Mouse (Mus musculus): ENCODE measurements around the gene Gucy2g. TPM values are rescaled to one million over a fixed set of nuclear protein-coding genes. Genes with fewer than 3 reads are reported as not detected.

Gene Gucy2g
- polyA plus RNA-seq, 1 experiment from 2014 or later = 0.06 TPM

DNA sequence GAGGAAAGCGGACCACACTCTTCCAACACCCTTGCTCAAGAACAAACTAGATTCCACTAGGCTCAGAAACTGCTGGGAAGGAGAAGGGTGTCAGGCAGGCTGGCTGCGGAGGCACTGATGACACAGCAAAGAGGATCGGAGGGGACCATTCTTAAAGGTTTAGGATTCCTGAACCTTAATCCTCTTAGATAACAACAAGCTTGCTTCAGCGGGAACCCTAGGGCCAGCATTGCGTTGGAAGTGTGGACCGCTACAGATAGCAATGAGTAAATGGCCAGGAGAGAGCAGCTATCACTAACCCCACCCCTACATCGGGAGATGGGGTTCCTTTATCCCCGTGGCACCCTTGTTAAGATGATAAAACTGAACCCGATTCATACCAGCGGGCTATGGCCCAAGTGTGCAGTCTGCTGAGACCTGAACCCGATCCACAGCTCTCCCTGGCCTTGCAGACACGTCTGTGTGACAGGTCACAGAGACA, 22.3 kb downstream of the Gucy2g start:
- Histone ChIP-seq H3K27me3 (no peaks in the 10 kb centered on the region), H3K36me3 (no peaks in the 10 kb centered on the region), H3K4me2 (peak overlapping the region; percentile 61), H3K27ac (no peak overlapping the region), H3K4me3 (peak overlapping the region; percentile 46), H3K9ac (peak overlapping the region; percentile 69), H3K9me3 (no peaks in the 10 kb centered on the region), H3K4me1 (peaks cover 15% of the 10 kb centered on the region)
- ATAC-seq (ENCODE audit: insufficient number of reproducible peaks, insufficient read depth, low FRiP score, low TSS enrichment, low read depth) = no peak
- 14% methylated on average over 12 of the region's 12 CpGs for WGBS

DNA sequence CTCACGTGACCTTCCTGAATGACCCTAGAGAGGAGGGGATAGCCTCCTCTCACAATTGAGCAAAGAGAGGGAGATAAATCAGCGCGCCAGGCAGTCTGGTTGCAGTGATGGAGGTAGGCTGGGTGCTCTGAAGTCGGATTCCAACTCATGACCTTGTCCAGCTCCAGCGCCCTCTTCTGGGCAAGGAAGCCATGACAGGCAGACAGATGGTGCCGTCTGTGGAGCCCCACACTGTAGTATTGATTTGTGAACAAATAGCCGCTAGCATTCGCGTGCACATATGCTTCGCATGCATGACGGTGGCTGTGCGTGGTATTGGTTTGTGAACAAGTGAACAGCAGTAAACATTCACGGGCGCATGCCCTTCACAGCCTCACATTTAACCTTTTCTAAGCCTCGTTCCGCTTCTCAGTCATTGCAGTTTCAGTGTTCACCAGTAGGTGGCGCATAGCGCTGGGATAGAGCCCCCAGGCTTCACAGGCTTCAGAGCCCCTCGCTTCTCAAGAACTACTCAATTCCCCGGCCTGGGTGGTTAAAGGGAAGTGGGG, 22.8 kb downstream of the Gucy2g start:
- peak overlapping the region; percentile 69 for H3K9ac ChIP-seq
- peaks cover 15% of the 10 kb centered on the region for H3K4me1 ChIP-seq
- H3K4me3 ChIP-seq = peak overlapping the region; percentile 46
- peak; percentile 49; the same call in 1 of the 2 replicates for ATAC-seq (ENCODE audit: insufficient number of reproducible peaks, insufficient read depth, low FRiP score, low TSS enrichment, low read depth)
- no peaks in the 10 kb centered on the region for H3K9me3 ChIP-seq
- no peaks in the 10 kb centered on the region for H3K36me3 ChIP-seq
- H3K27me3 ChIP-seq = no peaks in the 10 kb centered on the region
- 4% methylated on average over 20 of the region's 20 CpGs for WGBS
- no peak overlapping the region for H3K27ac ChIP-seq
- H3K4me2 ChIP-seq = peak overlapping the region; percentile 61

DNA sequence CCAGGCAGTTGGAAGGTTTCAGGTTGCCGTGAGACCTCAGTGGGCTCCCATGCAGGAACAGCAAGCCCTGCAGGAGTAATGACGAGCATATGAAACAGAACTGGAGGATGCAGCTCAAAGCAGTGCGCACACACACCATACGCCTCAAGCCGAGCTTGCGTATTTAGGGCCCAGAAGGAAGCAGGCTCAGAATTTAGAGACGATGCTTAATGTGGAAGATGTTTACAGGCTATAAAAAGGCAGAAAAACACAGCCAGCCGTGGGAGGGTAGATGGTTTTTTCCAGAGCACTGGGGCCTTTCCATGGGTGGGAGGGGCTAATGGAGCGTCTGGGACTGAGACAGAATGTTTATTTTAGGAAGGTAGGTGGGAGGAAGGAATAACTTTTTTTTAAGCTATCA, 23.7 kb downstream of the Gucy2g start:
- WGBS = 64% methylated on average over 9 of the region's 9 CpGs
- ATAC-seq (ENCODE audit: insufficient number of reproducible peaks, insufficient read depth, low FRiP score, low TSS enrichment, low read depth) = no peak
- H3K9me3 ChIP-seq = no peaks in the 10 kb centered on the region
- H3K4me3 ChIP-seq = no peak overlapping the region
- H3K9ac ChIP-seq = no peak overlapping the region
- H3K4me1 ChIP-seq = peaks cover 15% of the 10 kb centered on the region
- H3K36me3 ChIP-seq = no peaks in the 10 kb centered on the region
- H3K27ac ChIP-seq = no peak overlapping the region
- no peak overlapping the region for H3K4me2 ChIP-seq
- no peaks in the 10 kb centered on the region for H3K27me3 ChIP-seq

DNA sequence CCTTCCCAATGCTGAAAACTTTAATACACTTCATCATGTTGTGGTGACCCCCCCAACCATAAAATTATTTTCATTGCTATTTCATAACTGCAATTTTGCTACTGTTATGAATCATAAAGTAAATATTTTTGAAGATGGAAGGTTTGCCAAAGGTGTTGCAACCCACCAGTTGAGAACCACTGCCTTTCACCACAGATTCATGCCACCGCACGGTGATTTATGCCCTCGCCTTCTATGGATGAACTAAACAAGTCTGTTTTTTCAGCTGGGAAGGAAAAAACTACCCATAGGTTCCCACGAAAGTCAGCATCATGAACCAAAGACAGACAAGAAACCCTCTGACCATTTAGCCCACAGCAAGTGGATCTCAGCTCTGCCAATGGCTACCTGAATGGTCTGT, 24.2 kb downstream of the Gucy2g start:
- H3K9ac ChIP-seq = no peak overlapping the region
- WGBS = 83% methylated on average over 4 of the region's 4 CpGs
- no peaks in the 10 kb centered on the region for H3K36me3 ChIP-seq
- no peak overlapping the region for H3K4me2 ChIP-seq
- ATAC-seq (ENCODE audit: insufficient number of reproducible peaks, insufficient read depth, low FRiP score, low TSS enrichment, low read depth) = no peak
- no peak overlapping the region for H3K4me3 ChIP-seq
- H3K27ac ChIP-seq = no peak overlapping the region
- H3K27me3 ChIP-seq = no peaks in the 10 kb centered on the region
- peaks cover 15% of the 10 kb centered on the region for H3K4me1 ChIP-seq
- H3K9me3 ChIP-seq = no peaks in the 10 kb centered on the region

DNA sequence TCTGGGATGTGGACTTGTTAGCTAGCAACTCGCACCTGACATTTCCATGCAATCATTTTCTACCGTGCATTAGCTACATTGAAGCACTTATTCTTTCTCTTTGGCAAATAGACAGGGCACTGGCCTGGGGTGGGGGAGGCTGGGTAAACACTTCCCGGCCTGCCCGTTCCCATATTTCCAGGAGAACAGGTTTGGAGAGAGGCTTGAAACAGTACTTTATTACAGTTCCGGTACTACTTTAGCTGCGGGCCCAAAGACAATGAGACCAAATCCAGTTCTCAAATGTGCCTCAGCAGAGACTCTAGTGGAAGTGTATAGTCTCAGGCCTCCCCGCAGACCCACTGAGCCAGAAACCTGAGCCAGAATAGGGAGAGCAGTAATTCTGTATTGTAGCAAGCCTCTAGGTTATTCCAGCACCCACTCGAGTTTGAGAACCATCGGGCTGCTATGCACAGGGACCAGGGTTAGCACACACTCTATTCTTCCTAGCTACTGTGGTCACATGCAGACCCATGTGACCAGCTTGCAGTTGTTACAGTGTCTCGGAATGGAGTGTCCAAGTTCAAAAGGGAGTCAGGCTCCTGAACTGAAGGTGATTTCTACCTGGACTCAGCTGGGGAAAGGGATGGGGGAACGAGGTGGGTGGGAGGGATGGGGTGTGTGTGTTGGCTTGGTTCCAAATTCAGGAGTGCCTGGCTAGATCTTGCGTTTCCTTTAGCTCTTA, 27.3 kb downstream of the Gucy2g start:
- H3K27me3 ChIP-seq = no peaks in the 10 kb centered on the region
- peak overlapping the region; percentile 28 for H3K27ac ChIP-seq
- peaks cover 11% of the 10 kb centered on the region for H3K4me1 ChIP-seq
- H3K36me3 ChIP-seq = no peaks in the 10 kb centered on the region
- H3K9ac ChIP-seq = no peak overlapping the region
- H3K4me2 ChIP-seq = no peak overlapping the region
- WGBS = 75% methylated on average over 12 of the region's 12 CpGs
- no peak overlapping the region for H3K4me3 ChIP-seq
- H3K9me3 ChIP-seq = no peaks in the 10 kb centered on the region
- ATAC-seq (ENCODE audit: insufficient number of reproducible peaks, insufficient read depth, low FRiP score, low TSS enrichment, low read depth) = no peak

DNA sequence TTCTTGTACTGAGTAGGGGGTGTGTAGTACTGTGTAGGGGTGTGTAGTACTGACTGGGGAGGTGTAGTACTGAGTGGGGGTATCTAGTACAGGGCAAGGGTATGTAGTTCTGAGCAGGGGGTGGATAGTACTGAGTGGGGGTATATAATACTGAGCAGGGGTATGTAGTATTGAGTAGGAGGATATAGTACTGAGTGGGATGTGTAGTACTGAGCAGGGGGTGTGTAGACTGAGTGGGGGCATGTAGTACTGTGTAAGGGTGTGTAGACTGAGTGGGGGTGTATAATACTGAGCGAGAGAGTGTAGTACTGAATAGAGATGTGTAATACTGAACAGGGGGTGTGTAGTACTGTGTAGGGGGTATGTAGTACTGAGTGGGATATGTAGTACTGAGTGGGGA, 29.3 kb downstream of the Gucy2g start:
- no peak overlapping the region for H3K4me2 ChIP-seq
- peak; percentile 71; the same call in 1 of the 2 replicates for ATAC-seq (ENCODE audit: insufficient number of reproducible peaks, insufficient read depth, low FRiP score, low TSS enrichment, low read depth)
- 89% methylated on average over 1 of the region's 1 CpGs for WGBS
- H3K36me3 ChIP-seq = no peaks in the 10 kb centered on the region
- H3K4me1 ChIP-seq = no peaks in the 10 kb centered on the region
- no peak overlapping the region for H3K4me3 ChIP-seq
- no peaks in the 10 kb centered on the region for H3K9me3 ChIP-seq
- no peak overlapping the region for H3K9ac ChIP-seq
- H3K27ac ChIP-seq = no peak overlapping the region
- peaks cover 6% of the 10 kb centered on the region for H3K27me3 ChIP-seq

DNA sequence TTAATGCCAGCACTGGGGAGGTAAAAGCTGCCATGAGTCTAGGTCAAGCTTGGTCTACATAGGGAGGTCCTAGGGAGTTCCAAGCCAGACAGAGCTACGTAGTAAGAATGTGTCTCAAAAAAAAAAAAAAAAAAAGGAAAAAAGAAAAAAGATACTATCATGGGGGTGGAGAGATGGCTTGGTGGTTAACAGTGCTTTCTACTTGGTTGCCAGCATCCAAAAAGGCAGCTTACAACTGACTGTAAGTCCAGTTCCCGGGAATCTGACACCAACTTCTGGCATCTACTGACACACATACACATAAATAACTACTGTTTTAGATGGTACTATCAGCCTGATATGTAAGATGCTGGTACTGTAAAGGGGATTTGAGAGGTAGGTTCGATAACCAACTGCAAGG, 32.0 kb downstream of the Gucy2g start:
- no peak for ATAC-seq (ENCODE audit: insufficient number of reproducible peaks, insufficient read depth, low FRiP score, low TSS enrichment, low read depth)
- WGBS = 83% methylated on average over 3 of the region's 3 CpGs

DNA sequence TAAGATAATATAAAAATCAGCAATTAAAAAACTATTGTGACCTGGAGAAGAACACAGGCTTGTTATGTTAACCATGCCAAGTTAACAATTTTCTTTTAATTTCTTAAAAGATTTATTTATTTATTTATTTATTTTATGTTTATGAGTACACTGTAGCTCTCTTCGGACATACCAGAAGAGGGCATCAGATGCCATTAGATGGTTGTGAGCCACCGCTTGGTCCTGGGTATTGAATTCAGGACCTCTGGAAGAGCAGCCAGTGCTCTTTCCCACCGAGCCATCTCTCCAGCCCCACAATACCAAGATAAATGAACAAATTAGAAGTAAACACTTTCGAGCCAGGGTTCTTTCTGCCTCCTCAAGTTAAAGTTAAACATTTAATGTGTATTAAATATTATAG, 32.4 kb downstream of the Gucy2g start:
- Histone ChIP-seq H3K9ac (no peak overlapping the region), H3K4me1 (no peaks in the 10 kb centered on the region), H3K4me3 (no peak overlapping the region), H3K36me3 (no peaks in the 10 kb centered on the region), H3K27ac (no peak overlapping the region), H3K27me3 (peaks cover 6% of the 10 kb centered on the region), H3K9me3 (no peaks in the 10 kb centered on the region), H3K4me2 (no peak overlapping the region)
- 79% methylated on average over 4 of the region's 4 CpGs for WGBS
- ATAC-seq (ENCODE audit: insufficient number of reproducible peaks, insufficient read depth, low FRiP score, low TSS enrichment, low read depth) = no peak

More for the DNA sequence above, 32.0 kb downstream of the Gucy2g start:
- Histone ChIP-seq H3K9ac (no peak overlapping the region), H3K4me3 (no peak overlapping the region), H3K27ac (no peak overlapping the region), H3K36me3 (no peaks in the 10 kb centered on the region), H3K9me3 (no peaks in the 10 kb centered on the region), H3K4me2 (no peak overlapping the region), H3K4me1 (no peaks in the 10 kb centered on the region), H3K27me3 (peaks cover 6% of the 10 kb centered on the region)

DNA sequence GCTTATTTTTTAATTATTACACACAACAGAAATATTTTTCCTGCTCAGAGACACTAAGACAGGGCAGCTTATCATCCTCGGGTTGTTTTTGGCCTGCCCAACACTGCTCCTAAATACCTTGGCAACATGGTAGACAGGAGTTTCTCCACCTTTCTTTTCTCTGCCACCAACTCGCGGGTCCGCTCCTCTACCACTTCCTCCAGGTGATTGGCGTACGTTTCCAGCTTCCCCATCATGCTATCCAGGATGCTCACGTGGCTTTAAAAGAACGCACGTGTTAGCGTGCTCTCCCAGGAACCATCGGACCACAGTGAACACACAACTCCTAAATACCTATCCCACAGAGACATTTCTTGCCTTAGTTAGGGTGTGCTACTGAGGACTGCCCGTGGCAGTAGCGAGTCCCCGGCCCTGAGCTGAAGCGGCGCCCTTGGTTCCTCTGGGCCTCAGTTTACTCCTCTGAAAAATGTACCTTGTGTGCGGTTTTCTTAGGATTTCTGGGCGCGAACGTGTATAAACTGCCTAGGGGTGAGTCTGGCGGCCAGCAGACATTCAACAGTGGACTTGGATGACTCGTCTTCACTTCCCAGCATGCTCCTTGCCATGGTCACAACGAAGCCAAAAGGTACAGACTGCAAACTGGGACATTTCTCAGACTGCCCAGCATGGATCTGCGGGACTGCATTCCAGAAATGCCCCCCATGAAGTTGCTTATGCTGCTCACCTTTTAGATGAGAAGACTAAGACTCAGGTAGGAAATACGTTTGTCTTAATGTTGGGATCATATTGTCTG, 33.1 kb downstream of the Gucy2g start:
- H3K27ac ChIP-seq = no peak overlapping the region
- no peaks in the 10 kb centered on the region for H3K36me3 ChIP-seq
- no peak for ATAC-seq (ENCODE audit: insufficient number of reproducible peaks, insufficient read depth, low FRiP score, low TSS enrichment, low read depth)
- peaks cover 6% of the 10 kb centered on the region for H3K27me3 ChIP-seq
- H3K4me1 ChIP-seq = no peaks in the 10 kb centered on the region
- WGBS = 62% methylated on average over 25 of the region's 25 CpGs
- H3K9ac ChIP-seq = no peak overlapping the region
- H3K4me2 ChIP-seq = no peak overlapping the region
- H3K4me3 ChIP-seq = no peak overlapping the region
- no peaks in the 10 kb centered on the region for H3K9me3 ChIP-seq

DNA sequence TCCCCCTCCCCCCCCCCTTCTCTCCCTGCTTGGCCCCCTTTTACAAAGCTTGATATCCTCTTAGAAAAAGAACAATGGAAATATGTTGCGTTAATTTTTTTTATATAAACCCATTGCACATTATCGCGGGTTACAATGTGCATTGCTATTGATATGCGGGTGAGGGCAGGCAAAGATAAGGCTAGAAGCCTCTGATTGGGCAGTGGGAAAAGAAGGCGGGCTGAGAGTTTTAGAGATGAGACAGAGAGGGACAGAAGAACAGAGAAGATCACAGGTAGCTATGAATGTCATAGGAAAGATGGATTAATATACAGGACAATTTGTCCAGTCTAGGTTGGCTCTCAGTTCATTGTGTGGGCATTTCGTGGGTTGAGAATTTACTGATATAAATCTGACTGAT, 33.8 kb downstream of the Gucy2g start:
- H3K9ac ChIP-seq = no peak overlapping the region
- no peaks in the 10 kb centered on the region for H3K36me3 ChIP-seq
- no peaks in the 10 kb centered on the region for H3K4me1 ChIP-seq
- no peak overlapping the region for H3K27ac ChIP-seq
- WGBS = 56% methylated on average over 6 of the region's 6 CpGs
- peaks cover 6% of the 10 kb centered on the region for H3K27me3 ChIP-seq
- H3K4me2 ChIP-seq = no peak overlapping the region
- no peaks in the 10 kb centered on the region for H3K9me3 ChIP-seq
- no peak for ATAC-seq (ENCODE audit: insufficient number of reproducible peaks, insufficient read depth, low FRiP score, low TSS enrichment, low read depth)
- H3K4me3 ChIP-seq = no peak overlapping the region

DNA sequence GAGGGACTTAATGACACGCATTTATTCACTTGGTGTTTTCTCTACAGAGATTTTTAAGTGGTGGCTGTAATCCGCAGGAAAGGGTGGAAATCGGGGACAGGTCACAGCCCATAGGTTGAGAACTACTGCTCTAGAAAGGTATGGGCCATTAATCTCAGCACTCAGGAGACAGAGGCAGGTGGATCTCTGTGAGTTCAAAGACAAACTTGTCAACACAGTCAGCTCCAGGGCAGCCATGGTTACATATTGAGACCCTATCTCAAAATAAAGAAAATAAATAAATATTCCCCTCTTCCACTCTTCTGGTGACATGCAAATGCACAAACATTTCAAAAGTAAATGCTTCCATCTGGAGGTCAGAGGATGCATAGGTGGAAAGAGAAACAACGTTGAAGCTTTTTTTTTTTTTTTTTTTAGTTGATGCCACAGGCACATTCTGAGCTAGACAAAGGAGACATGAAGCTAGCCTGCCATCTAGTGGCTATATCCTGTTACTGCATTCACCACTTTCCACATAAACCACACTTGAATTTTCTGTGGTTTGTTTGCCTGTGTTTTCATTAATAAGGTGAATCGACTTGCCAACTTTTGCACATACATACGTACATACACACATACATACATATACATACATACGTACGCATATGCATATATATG, 34.4 kb downstream of the Gucy2g start:
- Histone ChIP-seq H3K36me3 (no peaks in the 10 kb centered on the region), H3K4me2 (no peak overlapping the region), H3K4me1 (no peaks in the 10 kb centered on the region), H3K27me3 (peaks cover 6% of the 10 kb centered on the region), H3K9ac (no peak overlapping the region), H3K9me3 (no peaks in the 10 kb centered on the region), H3K27ac (no peak overlapping the region), H3K4me3 (no peak overlapping the region)
- 39% methylated on average over 8 of the region's 8 CpGs for WGBS
- no peak for ATAC-seq (ENCODE audit: insufficient number of reproducible peaks, insufficient read depth, low FRiP score, low TSS enrichment, low read depth)

Measured in embryonic facial prominence, embryonic 13.5 days (tissue).